Mouse (Mus musculus): Measurements from ENCODE around the gene Ypel5. TPM values are rescaled to one million over a fixed set of nuclear protein-coding genes. Genes with fewer than 3 reads are reported as not detected.

Gene Ypel5
- total RNA-seq (2022), result 10 to 100 TPM; 34.8 to 37.4 (median 35.5) TPM

- peak; percentile 97 to 98 for DNase-seq (ENCODE audit: low spot score in 2 of 2)
Measured at GRCm38 (mm10) chr17:72836158-72837115, at the start of gene Ypel5. TSS of gene Ypel5 (plus strand) at chr17:72836453.

GRCm38 (mm10) chr17:72787886-72788436, 48.3 kb upstream of the Ypel5 start:
- DNase-seq (ENCODE audit: low spot score in 2 of 2), result no peak

- no peak for DNase-seq (ENCODE audit: low spot score in 2 of 2)
Measured at GRCm38 (mm10) chr17:72793278-72793677, 43.0 kb upstream of the Ypel5 start.

GRCm38 (mm10) chr17:72794660-72795059, 41.6 kb upstream of the Ypel5 start:
- DNase-seq (ENCODE audit: low spot score in 2 of 2), result no peak

GRCm38 (mm10) chr17:72795392-72796047, 40.7 kb upstream of the Ypel5 start:
- DNase-seq (ENCODE audit: low spot score in 2 of 2), result no peak

GRCm38 (mm10) chr17:72796506-72796905, 39.7 kb upstream of the Ypel5 start:
- DNase-seq (ENCODE audit: low spot score in 2 of 2), result no peak

- no peak for DNase-seq (ENCODE audit: low spot score in 2 of 2)
Measured at GRCm38 (mm10) chr17:72797867-72798266, 38.4 kb upstream of the Ypel5 start.

- DNase-seq (ENCODE audit: low spot score in 2 of 2), result no peak
Measured at GRCm38 (mm10) chr17:72809942-72810654, 26.2 kb upstream of the Ypel5 start.

GRCm38 (mm10) chr17:72813419-72814315, 22.6 kb upstream of the Ypel5 start:
- peak; percentile 15 to 20 for DNase-seq (ENCODE audit: low spot score in 2 of 2)

GRCm38 (mm10) chr17:72817574-72817973, 18.7 kb upstream of the Ypel5 start:
- DNase-seq (ENCODE audit: low spot score in 2 of 2), result no peak

GRCm38 (mm10) chr17:72819714-72820113, 16.5 kb upstream of the Ypel5 start:
- no peak for DNase-seq (ENCODE audit: low spot score in 2 of 2)

GRCm38 (mm10) chr17:72820425-72820824, 15.8 kb upstream of the Ypel5 start:
- no peak for DNase-seq (ENCODE audit: low spot score in 2 of 2)

- no peak for DNase-seq (ENCODE audit: low spot score in 2 of 2)
Measured at GRCm38 (mm10) chr17:72821923-72822322, 14.3 kb upstream of the Ypel5 start.

GRCm38 (mm10) chr17:72826916-72827534, 9.2 kb upstream of the Ypel5 start:
- no peak for DNase-seq (ENCODE audit: low spot score in 2 of 2)

GRCm38 (mm10) chr17:72828027-72828678, 8.1 kb upstream of the Ypel5 start:
- no peak for DNase-seq (ENCODE audit: low spot score in 2 of 2)

- no peak for DNase-seq (ENCODE audit: low spot score in 2 of 2)
Measured at GRCm38 (mm10) chr17:72828687-72829086, 7.6 kb upstream of the Ypel5 start.

GRCm38 (mm10) chr17:72837140-72837712, 973 bp downstream of the Ypel5 start:
- peak; percentile 86 to 90 for DNase-seq (ENCODE audit: low spot score in 2 of 2)

GRCm38 (mm10) chr17:72837824-72838474, 1.7 kb downstream of the Ypel5 start:
- no peak for DNase-seq (ENCODE audit: low spot score in 2 of 2)

GRCm38 (mm10) chr17:72839000-72839399, 2.7 kb downstream of the Ypel5 start:
- no peak for DNase-seq (ENCODE audit: low spot score in 2 of 2)
